Mouse (Mus musculus) frontal cortex, adult (tissue): ENCODE measurements at regions not wholly inside any gene's neighbourhood (a gene's known extent, or its start where the extent isn't known, plus 50 kb on each side); places are given as distances from the start of the nearest gene placed in this dataset.

Experiments
- ATAC-seq: cut with Nextera tagmentation; 2 replicates; pipeline ENCODE4 v1.9.2; 2017; ENCODE audit warnings: mild to moderate bottlenecking, moderate library complexity, mixed read lengths; ENCODE audit not compliant: low TSS enrichment

DNA sequence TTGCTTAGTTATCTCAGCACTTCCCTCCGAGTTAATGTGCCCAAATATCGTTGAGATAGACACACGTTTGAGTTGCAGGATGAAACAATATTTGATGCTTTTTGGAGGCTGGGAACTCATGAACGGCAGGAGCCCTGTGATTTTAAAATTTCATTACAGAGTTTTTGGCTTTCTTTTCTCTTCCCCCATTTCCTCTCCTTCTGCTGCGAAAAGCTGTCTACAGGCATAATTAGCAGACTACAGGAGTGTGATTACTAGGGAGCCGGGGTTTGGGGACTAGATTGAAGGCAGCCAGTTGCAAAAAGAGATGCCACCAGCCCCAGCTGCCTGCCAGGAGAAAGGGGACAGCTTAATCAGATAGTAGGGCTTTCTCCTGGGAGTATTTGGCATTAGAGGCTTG lies 274.2 kb upstream of the Mki67 start:
- ATAC-seq = peak; percentile 44; the same call in 1 of the 2 replicates

DNA sequence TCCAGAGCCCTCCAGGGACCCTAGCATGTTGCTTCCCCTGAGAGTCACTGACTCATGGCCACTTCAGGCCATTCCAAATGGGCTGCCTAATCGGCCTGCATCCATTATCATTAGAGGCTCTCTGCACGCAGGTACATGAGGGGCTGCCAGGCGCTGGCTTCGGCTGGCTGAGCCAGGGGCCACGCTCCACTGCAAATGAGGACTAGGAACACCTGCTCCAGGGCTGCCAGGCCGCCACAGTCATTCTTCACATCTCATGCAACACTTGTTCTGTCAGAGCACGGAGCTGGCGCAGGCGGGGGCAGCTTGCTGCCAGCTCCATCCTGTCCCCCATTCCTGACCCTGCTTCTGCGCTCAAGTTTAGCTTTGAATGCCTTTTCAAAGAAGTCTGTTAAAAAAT lies 280.7 kb upstream of the Mki67 start:
- ATAC-seq = no peak

DNA sequence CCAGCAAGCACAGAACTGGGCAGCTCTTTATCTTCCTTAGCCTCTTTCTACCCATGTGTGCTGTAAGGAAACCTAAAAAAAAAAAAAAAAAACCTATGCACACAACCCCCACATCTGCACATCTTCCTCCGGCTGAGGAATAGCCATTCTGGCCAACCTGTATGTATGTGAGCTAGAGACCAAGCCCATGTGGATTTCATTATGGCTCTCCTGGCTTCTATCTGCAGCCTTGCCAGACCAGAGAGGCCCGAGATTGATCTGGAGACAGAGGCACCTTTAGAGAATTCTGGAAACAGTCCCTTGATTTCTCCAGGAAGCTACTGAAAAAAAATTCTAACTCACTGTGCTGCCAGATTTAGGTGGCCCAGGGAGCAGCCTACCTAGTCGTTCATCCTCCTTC lies 281.5 kb upstream of the Mki67 start:
- ATAC-seq = no peak

DNA sequence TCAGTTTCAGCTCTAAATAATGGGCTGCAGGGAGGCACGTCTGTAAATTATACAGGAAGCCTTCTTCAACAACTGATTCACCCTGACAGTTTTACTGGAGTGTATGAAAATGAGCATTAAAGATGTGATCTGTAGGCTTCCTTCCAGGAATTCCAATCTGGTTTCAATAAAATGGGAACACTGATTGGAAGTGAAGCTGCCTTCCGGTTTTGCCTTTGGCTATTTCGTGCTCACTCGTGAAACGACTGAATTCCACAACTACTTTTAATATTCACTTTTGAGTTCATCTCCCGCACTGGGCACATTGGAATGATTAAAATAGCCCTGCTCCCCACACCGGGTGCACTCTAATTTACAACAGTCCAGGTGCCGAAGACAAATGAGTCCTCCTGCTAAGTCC lies 286.2 kb upstream of the Mki67 start:
- no peak for ATAC-seq

DNA sequence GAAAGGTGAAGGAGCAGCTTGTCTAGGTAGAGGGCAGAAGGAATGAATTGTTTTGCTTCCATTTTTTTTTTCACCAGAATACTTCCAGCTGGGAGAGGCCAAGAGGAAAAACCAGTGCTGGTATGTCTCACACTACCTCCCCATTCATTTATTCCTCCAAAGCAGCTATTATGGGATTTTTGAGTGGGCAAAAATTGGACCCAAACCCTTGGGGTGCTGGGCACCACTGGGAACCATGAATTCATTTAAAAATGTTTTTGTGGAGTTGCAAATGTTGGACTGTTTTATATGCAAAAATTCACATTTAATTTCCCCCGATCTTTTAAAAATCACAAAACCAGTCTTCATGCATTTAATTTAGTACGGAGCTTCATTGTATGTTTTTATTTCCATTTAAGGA lies 287.1 kb upstream of the Mki67 start:
- ATAC-seq = no peak

DNA sequence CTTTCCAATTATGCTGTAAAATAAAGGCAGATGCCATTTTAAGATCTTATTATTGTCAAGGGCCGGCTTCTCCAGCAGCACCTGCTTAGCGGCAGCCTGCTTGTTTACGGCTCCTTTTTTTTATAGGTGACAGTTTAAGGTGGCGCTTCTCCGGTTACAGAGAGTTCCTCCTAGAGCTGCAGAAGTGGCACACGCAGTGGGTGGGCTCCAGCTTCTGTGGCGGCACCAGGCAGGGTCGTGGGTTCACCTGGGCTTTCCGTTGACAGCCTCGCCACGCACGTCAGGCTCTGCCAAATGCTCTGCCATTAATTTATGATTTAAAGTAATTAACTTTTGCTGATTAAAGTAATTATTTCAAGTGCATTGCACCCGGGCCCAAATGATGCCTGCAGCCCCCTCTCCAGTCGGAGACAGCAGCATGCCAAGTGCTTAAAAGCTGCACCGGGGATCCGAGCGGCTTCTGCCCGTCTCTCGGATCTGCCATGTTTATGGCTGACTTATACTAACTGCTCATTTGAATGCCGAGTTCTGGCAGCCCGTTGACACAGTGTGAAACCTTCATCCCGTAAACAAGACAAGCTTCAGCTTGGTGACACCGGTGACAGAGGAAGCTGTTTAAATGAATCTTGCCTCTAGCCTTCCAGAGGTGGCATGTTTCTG lies 291.8 kb upstream of the Mki67 start:
- ATAC-seq = no peak

DNA sequence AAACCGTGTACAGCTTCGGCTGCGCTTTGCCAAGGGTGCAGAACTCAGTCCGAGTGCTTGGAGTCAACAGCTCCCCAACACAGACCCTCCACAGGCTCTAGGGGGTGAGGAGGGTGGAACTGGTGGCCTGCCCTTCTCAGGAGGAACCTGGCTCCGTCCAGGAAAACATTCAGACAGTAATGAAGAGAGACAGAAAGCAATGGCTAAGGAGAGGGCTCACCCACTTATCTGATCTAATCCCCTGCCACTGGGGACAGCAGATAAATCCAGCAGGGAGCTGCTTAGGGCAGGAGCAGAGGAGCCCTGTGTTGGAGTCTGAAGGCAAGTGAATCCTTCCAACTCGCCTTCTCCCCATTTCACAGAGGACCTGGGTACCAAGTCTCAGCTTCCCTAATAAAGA lies 292.3 kb upstream of the Mki67 start:
- no peak for ATAC-seq

DNA sequence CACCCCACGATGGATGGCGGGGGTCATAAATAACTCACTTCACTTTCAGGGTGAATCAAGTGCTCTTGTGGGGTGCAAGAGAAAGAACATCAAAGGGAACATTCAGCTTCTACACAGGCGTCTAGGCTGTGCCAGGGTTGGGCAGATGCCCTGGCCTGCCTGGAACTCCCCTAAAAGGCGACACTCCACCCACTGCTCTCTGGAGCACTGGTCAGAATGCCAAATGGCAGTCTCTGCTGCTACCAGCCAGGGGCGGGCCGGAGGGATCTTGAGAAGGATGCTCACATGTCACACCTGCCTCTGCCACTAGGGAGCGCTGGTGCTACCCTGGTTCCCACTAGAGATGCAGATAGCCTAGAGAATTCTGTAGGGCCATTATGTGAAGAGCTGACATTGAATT lies 293.9 kb upstream of the Mki67 start:
- peak; percentile 70; the same call in 1 of the 2 replicates for ATAC-seq

DNA sequence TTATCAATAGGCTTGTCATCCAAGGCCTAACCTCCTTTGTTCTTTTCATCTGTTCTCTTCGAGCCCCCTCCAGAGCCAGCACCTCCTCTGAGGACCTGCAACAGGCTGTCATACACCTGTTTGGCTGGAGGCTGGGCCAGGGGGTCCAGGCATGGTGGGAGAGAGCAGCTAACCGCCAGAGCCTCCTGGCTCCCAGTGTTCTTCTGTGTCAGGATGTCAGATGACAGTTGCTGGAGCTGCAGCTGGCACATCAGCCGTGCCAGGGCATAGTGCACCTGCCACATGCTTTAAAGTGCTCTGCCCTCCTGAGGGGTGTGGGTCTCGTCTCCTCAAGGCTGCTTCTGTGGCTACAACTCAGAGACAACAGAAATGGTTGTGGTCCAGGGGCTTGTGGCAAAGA lies 298.5 kb upstream of the Mki67 start:
- ATAC-seq = no peak

DNA sequence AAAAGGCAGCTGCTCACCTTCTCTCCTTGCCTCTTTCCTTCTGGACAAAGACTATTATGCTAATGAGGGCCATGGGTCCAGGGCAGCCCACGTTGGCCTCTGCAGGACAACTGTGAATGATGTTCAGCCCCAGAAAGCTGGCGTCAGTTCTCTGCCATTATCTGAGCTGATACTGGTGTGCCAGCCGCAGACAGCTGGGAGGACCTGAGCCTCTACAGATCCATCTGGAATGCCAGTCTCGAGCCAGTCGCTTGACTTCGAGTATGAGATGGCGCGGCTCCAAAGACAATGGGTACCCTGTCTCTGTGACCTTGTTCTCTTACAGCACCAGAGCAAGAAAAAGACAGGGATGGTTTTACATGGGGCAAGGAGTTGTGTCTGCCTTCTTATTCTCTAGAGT lies 300.8 kb upstream of the Mki67 start:
- no peak for ATAC-seq

DNA sequence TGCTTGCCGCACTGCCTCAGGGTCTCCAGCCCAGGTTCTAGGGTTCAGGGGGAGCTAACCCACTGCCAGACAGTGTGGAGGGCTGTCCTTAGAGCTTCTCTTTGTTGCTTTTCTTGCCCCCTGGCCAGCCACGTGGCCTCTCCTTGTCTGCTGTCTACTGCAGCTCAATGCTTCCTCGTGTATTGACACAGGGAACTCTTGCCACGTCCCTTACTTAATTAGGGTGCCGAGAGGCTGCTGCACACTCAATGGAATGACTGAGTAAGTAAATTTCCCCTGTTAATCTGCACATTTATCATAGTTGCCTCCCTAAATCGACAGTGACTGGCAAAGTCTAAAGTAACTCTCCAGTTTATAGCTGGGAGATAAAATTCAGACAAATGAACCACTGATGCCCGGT lies 304.4 kb upstream of the Mki67 start:
- no peak for ATAC-seq

DNA sequence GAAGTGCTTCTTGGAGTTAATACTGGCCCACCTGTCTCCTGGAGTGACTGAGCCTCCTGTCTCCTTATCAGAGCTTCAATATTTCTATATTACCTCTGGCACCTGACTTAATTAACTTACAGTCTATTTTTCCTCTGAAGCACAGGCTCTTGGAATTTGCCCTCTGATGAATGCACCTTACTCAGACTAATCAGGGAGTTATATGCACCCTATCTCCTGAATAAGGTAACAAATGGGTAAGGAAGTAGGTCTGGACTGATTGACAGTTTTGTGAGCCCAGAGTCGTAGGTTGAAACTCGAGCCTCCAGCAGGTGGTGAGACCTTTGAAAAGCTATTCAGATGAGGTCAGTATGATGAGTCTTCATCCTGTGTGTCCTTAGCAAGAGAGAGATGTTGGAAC lies 304.9 kb upstream of the Mki67 start:
- no peak for ATAC-seq

DNA sequence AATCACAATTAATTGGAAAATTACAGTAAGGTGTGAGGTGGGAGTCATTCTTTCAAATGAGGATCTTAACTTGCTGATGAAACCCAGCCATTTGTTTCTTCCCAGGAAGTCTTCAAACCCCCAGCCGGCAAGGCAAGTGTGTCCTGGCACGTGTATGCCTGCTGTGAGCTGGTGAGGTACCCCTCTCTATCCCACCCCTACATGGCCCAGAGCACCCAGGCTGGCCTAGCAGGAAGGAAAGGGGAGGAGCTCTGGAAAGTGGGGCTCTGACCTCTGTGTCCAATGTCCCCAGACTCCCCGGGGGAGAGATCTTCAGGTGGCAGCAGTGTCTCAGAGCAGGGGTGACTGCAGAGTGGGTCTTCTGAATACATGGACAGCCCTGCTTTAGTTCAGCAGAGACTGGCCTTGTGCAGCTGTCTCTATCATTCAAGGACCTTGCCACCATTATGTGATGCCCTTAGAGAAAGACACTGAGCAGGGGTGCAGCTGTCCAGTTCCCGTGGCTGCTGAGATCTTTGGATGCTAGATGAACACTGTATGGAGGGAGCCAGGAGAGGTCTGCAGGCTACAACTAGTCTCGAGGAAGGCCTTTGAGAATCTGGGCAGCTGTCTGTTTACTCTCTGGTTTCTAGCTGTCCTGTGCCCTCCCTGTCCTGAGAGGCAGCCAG lies 306.8 kb upstream of the Mki67 start:
- ATAC-seq = no peak

DNA sequence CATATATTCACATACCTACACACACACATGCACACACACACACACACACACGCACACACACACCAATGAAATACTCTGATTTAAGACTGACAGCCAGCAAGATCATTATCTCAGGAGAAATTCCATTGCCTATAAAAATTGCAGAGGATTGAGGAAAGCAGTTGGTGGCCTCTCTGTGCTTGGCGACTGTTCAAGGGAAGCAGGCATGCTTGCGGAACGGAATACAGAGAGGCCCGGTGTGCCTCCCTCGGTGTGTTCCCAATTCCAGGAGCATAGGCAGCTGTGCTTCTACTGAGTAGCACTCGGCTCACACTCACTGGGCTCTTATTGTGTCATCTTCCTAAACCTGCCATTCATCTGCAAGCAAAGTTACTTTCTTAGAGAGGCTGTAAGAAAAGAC lies 310.3 kb upstream of the Mki67 start:
- ATAC-seq = peak; percentile 41; the same call in 1 of the 2 replicates

DNA sequence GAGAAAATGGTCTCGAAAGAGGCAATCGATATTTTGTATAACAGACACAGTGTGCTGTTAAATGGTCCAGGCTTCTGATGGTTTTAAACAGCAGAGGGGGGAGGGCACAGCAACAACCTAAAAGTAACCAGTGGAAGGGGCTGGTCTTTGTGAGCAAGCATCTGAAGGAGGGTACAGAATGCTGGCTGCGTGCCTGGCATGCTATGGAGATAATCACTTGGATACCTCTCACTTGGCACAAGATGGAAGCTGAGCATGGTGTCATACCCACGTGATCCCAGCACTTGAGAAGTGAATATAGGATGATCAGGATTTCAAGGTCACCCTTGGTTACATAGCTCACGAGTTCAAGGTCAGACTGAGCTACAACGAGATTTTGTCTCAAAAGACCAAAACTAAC lies 315.9 kb upstream of the Mki67 start:
- no peak for ATAC-seq

DNA sequence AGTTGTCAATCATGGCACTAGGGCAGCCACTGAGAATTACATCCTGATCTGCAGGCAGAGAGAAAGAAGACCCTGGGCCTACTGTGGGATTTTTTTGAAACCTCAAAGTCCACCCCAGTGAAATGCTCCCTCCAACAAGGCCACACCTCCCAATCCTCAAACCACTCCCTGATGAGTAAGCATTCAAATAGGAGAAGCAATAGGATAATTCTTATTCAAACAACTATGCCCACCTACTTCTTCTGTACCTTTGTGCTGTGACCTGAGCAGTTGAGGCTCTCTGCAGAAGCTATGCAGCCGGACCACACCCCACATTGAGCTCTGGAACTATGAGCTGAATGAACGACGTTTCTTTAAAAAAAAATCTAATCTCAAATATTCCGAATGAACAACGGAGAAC lies 317.4 kb upstream of the Mki67 start:
- no peak for ATAC-seq

DNA sequence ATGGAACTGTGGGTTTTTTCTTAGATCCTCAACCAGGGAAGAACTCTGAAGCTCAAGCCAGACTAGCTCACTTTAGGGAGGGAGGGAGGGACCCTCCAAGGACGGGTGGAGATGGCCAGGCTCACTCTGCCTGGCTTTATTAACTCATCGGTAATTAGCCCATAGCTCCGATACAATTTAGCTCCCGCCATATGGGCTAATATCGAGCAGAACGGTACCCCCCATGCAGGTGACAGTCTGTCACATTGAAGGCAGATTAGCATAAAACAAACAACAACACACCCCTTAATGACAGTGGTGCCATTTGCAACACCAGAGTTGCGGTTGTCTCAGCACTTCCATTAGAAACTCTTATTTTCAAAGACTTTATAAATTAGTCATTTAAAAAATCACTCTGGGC lies 319.6 kb upstream of the Mki67 start:
- no peak for ATAC-seq

DNA sequence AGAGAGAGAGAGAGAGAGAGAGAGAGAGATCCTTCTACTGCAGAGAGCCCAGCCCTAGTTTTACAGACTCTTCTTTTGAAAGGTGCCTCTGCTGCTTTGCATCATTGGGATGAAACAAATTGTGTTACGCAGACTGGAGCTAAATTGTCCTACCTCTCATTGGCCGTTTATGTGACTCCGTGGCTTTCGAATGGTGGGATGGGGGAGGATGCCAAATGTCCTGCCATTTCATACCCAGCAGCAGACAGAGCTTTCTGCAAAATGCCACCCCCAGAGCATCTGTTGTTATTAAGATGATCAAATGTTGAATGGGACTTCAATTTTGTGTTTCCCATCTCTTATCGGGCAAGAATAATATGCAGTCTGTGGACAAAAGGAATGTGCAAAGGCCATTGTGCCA lies 321.9 kb upstream of the Mki67 start:
- no peak for ATAC-seq

DNA sequence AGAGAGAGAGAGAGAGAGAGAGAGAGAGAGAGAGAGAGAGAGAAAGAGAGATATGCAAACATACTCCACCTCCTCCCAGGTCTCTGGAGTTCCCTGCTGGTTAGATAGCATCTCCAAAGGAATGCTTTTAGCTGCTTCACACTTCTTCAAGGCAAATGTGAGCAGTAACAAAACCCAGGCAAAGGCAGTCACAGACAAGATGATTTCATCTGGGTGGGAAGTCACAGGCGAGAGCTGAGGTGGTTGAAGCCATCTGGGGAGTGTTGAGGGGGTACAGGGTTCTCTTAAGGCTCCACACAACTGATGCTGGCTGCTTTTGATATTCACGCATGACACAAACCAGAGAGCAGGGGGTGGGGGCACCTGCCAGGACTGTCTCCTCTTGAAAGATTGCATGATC lies 322.7 kb upstream of the Mki67 start:
- ATAC-seq = peak; percentile 59

DNA sequence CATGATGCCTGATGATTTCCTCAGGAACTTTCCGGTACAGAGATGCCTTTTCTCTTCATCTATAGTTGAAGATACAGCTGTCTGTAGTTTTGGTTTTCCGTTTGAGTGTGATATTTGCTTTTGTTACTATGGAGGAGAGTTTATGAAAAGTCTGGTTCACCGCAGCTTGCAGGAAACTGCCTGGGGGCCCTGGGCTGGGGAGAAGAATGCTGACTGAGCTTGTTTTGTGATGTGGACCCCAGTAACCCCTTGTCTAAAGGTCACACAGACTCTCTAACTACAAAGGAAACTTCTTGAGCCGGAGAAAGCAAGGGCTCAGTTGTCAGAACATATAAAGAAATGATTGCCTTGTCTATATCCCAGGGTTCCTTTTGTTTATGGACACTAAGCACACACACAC lies 325.8 kb upstream of the Mki67 start:
- ATAC-seq = no peak

DNA sequence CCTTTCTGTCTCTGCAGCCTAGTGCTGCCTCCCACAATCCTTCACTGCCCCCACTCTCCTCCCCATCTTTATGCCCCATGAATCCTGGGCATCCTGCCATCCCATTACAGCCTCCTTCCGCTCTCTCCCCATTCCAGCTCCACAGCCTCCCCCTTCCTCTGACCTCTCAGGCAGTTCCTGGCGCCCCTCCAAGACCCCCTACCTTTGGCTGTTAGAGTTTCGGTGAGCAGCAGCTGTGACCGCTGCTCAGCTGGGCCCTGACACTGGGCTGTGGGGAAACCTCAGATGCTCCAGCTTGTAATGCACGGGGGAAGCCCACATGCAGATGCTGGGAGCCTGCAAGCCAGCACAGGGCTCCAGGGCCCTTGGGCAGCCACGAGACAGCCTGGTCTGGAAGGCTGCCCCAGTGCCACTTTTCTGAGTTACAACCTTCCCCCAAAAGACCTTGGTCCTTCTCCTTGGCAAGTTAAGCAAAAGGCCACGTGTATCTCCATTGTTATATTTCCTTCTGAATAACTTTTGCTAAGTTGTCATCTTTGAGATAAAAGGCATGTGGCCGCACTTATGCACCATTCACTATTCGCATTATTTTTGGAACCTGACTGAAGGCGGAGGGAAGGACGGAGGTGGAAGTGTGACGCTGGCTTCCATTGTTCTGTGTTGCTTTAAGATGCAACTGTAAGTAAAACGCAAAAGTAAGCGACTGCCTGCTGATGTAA lies 330.6 kb upstream of the Mki67 start:
- peak; percentile 65; the same call in 1 of the 2 replicates for ATAC-seq

DNA sequence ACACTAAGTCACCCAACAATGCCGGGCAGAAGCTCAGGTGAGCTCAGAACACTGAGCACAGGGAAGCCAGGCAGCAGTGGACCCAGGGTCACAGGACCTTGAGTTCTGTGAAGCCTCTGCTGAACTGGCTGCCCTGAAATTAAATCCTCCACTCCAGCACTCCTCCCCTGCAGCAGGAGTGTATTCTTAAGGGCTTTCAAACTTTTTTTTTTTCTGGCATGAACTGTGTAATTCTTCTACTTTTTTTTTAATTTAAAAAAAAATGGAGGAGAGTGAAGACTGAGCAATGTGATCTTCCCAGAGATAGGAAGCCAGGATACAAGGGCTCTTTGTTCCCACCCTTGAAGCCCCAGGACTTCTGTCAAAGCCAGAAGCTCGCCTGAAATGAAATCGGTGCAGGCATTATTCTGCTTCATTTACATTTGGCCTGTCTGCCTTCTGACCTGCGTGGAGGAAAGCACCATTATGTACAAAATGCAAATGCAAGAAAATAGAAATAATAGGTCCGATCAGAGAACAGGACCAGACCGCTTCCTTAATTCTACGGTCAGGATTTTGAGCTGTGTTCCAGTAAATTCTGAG lies 331.3 kb upstream of the Mki67 start:
- ATAC-seq = no peak
